Mouse (Mus musculus) R1 (cell line): ENCODE data around the gene Leprot.

ENCODE experiments used
- DNase-seq: peaks from one replicate; pipeline ENCODE4 v3.0.0-alpha.2; 2018; ENCODE audit warnings: low read depth, low spot score

Leprot gene

DNA sequence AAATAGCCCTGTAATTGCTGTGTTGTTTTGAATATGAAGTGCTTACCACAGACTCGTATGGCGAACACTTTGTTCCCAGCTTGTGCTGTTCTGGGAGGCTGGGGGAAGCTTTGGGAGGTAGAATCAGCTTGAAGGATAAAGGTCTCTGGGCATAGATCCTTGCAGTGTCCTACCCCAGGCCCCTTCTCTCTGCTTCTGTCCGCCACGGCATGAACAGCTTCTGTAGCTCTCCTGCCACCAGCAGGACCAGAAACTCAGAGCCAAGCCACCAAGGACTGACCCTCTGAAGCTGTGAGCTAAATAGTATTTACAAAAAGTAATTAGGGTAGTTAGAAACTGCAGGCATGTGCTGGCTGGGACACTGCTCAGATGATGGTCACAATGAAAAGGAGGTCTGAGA lies 17.2 kb downstream of the Leprot start:
- no peak for DNase-seq

- no peak for DNase-seq
Observed at GRCm38 (mm10) chr4:101669161-101669560, 21.6 kb downstream of the Leprot start.

DNA sequence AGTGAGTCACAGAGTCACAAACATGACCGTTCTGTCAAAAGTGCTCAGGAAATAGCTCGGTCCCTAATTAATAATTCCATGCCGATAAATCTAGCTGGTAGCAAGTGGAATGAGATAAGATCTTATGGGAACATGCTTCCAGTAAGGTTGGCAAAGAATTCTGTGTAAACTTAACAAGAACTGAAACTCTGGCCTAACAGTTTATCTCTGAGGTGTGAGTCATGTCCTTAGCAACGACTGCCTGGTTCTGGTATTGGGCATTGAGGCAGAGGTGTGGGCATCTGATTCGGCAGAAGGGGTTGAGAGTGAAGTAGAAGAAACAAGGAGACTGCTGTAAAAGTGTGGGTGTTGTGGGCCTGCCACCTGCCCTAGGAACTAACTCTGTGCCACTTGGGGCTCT lies 22.3 kb downstream of the Leprot start:
- no peak for DNase-seq

GRCm38 (mm10) chr4:101674790-101675189 lies 27.3 kb downstream of the Leprot start:
- DNase-seq, result no peak

GRCm38 (mm10) chr4:101675726-101676125 lies 28.2 kb downstream of the Leprot start:
- no peak for DNase-seq

DNA sequence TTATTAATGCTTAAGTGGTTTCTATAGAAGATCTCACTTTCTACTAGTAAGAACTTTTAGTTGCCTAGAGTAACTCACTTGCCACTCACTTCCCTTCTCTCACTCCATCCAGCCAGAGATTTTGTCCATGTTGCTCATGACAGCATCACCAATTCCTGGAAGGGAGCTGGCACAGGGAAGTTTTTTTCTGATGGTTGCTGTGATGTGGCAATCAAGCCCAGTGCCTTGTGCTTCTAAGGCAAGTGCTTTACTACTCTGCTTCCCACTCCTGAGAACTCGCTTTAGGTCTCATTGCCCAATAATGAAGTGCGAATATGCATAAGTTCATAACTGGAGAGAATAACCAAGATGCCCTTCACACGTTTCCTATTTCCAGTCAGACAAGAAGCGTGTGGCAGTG lies 35.1 kb downstream of the Leprot start:
- DNase-seq, result no peak

DNA sequence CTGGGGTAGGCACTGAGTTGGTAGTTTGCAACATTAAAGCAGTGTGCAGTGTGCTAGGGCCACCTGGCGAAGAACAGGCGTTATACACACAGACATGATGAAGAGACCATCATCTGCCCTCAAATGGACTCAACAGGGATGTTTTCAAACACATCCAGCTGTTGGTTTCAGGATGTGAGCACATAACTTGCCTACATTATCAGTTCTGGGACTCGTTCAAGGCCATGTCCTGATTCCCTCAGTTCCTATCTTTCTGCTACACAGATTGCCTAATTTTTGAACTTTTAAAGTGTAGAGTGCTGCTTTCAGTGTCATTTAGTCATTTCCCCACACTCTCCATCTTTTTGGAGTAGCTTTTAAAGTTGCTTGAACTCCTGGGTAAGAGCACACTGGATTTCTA lies 35.6 kb downstream of the Leprot start:
- no peak for DNase-seq

DNA sequence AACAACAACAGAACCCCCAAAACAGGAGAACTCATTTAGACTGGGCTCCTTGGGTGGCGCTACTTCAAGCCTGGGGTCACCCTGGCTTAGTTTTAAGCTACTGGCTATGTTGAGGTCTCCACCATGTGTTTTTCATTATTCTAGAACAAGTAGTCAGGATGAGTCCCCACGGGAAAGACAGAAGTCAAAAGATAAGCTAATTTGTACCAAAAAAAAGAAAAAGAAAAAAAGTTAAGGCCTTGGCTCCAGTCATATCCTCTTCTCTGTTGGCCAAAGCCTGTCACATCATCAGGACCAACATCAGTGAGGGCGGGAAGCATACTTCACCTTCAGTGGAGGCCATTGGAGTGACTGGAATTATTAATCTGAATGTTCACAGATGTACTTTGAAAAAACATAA lies 37.3 kb downstream of the Leprot start:
- no peak for DNase-seq

- no peak for DNase-seq
Observed at GRCm38 (mm10) chr4:101686227-101686810, 38.8 kb downstream of the Leprot start.

GRCm38 (mm10) chr4:101689241-101689640 lies 41.7 kb downstream of the Leprot start:
- no peak for DNase-seq

GRCm38 (mm10) chr4:101689645-101690044 lies 42.1 kb downstream of the Leprot start:
- DNase-seq, result no peak

DNA sequence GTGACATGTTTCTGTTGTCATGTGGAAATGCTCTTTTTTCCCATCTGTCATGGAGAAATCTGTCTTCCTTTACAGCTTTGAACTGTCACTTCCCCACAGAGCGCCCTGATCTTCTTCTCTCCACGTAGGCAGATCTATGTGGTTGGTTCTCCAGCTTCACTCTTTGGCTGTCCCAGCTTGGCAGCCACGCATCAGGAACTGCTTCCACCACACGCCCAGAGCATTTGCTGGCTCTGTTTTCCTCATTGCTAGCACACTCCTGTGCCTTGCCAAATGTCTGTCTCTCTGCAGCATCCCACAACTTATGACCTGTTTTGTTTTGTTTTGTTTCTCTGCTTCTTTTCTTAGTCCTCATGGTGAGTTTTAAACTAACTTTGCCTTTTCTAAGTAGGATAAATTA lies 45.4 kb downstream of the Leprot start:
- DNase-seq, result no peak

DNA sequence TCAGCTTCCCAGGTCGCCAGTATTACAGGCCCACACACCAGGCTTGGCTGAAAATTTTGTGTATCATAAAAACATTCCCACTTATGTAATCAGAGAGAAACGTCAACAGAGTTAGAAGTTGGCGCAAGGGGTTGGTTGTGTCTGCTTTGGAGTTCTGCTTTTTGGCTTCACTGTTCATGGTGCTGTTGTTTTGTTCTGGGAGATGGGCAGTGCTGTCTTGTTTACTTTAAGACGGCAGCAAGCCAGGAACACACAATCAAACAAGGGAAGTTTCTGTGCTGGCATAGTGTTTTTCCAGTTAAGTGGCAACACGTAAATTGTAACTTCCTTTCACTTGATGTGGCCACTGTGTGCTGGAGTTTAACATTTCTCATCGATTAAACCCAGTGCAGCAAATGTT lies 47.0 kb downstream of the Leprot start:
- no peak for DNase-seq

DNA sequence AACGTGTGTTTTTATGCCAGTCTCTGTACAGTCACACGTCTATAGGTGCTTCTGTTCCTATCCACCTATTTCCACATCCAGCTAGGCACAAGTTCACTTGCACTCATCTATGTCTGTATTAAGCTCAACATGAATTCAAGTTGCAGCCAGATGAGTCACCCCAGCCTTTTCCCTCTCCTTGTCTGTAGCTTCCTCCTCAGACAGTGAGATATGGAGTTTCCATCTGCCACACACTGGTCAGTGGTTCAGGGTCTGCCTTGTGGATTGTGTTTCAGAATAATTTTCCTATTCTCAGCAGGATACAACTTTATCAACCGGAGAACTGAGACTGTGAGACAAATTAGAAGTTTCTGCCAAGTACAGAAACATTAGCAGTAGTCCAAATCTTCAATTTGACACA lies 49.7 kb downstream of the Leprot start:
- no peak for DNase-seq

- DNase-seq, result no peak
Observed at GRCm38 (mm10) chr4:101699423-101699822, 51.9 kb downstream of the Leprot start.

DNA sequence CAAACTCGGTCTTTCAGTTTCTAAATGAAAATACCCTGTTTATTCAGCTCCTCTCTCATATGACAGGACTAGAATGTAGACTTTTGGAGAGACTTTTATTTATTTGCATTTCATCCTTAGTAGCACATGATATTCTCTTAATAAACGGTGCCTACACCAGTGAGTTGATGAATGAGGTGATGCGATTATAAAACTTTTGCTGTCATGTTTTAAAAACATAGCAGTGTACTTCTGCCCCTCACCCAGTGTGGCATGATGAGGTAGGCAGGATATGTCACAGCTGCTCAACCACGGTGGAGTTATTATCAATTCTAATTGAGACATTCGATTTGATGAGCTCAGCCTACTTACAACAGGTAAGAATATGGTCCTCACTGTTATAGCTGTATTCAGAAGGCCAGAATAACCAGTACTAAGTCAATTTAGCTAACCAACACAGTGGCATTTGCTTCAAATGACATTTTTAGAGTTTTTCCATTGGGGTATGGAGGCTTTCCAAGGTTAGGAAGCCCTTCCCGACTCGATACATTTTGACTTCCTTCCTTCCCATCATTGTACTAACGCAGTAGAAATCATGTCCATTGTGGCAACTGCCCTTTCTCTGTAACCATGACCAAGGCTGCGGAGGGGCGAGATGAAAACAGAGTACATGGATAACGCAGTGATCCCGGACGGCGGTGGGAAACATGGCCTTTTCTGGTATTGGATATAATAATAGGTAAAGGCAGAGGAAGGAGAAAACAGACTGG lies 53.5 kb downstream of the Leprot start:
- DNase-seq, result no peak

GRCm38 (mm10) chr4:101705325-101705724 lies 57.8 kb downstream of the Leprot start:
- DNase-seq, result no peak

- DNase-seq, result no peak
Observed at GRCm38 (mm10) chr4:101707234-101707633, 59.7 kb downstream of the Leprot start.

- DNase-seq, result no peak
Observed at GRCm38 (mm10) chr4:101707953-101708352, 60.4 kb downstream of the Leprot start.
